8 mouse cellular contexts compared by ENCODE assay signal in the genomic region with DNA sequence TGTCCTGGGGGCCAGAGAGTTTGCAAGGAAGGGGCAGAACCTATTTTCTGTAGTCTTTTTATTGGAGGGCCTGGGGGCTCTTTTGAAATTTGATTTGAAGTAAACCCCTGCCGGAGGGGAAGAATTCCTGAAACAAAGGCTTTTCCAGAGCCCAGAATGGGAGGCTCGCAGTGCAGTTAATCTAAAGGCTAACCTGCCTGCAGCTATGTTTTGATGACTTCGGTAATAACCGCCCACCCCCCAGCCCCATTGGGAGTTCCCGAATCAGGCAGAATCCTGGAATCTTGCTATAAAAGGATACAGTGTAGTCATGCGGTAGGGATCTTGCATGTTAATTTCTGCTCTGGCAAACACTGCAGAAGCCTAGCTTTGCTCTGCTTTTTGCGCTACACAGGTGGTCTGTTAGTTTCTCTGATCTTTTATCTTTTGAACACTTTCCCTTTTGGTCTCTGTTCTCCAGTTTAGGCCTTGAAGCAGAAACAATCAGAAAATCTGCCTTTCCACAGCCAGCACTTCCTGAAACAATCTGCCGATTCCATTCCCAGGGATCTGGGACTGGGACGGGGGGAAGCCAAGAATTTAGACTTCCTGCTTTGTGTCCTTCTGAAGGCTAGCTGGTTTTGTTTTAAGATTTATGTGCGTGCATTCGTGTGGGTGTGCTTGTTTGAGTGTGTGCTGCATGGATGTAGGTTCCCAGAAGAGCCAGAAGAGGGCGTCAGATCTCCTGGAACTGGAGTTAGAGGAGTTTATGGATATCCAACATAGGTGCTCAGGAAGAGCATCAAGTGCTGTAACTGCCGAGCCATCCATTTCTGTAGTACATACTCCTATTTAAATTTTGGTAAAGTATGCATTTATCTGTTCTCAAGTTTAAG. TPM values are rescaled to one million over a fixed set of nuclear protein-coding genes. Genes with fewer than 3 reads are reported as not detected.
DNase-seq lines count a peak whose midpoint lies in the region; ATAC-seq and TF ChIP-seq lines count a peak whose summit lies in the region.

No protein-coding gene starts in this region.

- H3K9ac ChIP-seq in liver, embryonic 12.5 days, result 0 out of 2 replicates have a peak overlapping the region, but pooled peaks have one; percentile 78

- H3K4me3 ChIP-seq in left cerebral cortex, adult 2 months, result peak overlapping the region; percentile 73
- peak overlapping the region; percentile 71 for H3K4me3 ChIP-seq in liver, embryonic 12.5 days

- peaks cover 4% of the 10 kb centered on the region; the same call in 1 of the 2 replicates for H3K9me3 ChIP-seq in liver, embryonic 12.5 days (replicated peaks)

- no peaks in the 10 kb centered on the region for H3K36me3 ChIP-seq in liver, embryonic 12.5 days

- H3K27ac ChIP-seq in left cerebral cortex, adult 2 months, result no peak overlapping the region
- H3K27ac ChIP-seq in liver, embryonic 12.5 days, result no peak overlapping the region

- no peak for ATAC-seq in liver, embryonic 12.5 days

- peak overlapping the region; percentile 99 for H3K4me2 ChIP-seq in liver, embryonic 12.5 days

- intact Hi-C loops in left cerebral cortex, adult 2 months (cut with DNase I), result loop anchor here (2.0 kb wide), 1 partner anchor 46 kb away; a partner anchor contains a TSS
- intact Hi-C loops in heart, postnatal 10 days (cut with DNase I), result no loop called here

- WGBS in liver, embryonic 12.5 days (ENCODE audit: insufficient replicate concordance), result 22% methylated on average over 13 of the region's 13 CpGs

- peak; percentile 50 for TF ChIP-seq CTCF in left cerebral cortex, adult 2 months (IDR thresholded peaks at IDR 0.05)

- H3K27me3 ChIP-seq in liver, embryonic 12.5 days (replicated peaks), result peaks cover 65% of the 10 kb centered on the region

- peaks cover 80% of the 10 kb centered on the region for H3K4me1 ChIP-seq in liver, embryonic 12.5 days

- DNase-seq in left cerebral cortex, adult 2 months (ENCODE audit: extremely low spot score in 1 of 2, low spot score in 2 of 2), result peak in 1 of 2 experiments; percentile 19
- DNase-seq in left cerebral cortex, adult 11 months (ENCODE audit: low spot score), result no peak
- peak; percentile 66 for DNase-seq in embryo, embryonic 11 days
- DNase-seq in heart, postnatal 10 days, result peak; percentile 28 to 40
- peak; percentile 5 for DNase-seq in right cerebral cortex, postnatal 4 days
- no peak for DNase-seq in adrenal gland, postnatal 25 days
- no peak for DNase-seq in layer of hippocampus, adult 9-11 months

RNA-seq across cellular contexts. Expression of a gene that starts 2.2 kb away (rescaled TPM):
- total RNA-seq in left cerebral cortex, adult 2 months (2021), result 10 to 100 TPM; 90.3 to 93.3 TPM
- 10 to 100 TPM; 74.1 to 88.3 TPM for total RNA-seq in heart, postnatal 10 days (2021)
- polyA plus RNA-seq in liver, embryonic 12.5 days (2016; fragmentation: Nextera tagmentation; extraction: Ambion mirVana), result 4.0 and 4.3 TPM in 2 replicates
- total RNA-seq in adrenal gland, postnatal 25 days (2021), result 7.3 and 10.8 TPM in 2 replicates

RNA-seq across cellular contexts. Expression of a gene that starts 34.4 kb away (rescaled TPM):
- 10 to 100 TPM; 51.6 to 54.5 TPM for total RNA-seq in left cerebral cortex, adult 2 months (2021)
- 1 to 10 TPM; 3.5 to 6.3 TPM for total RNA-seq in heart, postnatal 10 days (2021)
- 1.3 and 1.5 TPM in 2 replicates for polyA plus RNA-seq in liver, embryonic 12.5 days (2016; fragmentation: Nextera tagmentation; extraction: Ambion mirVana)
- 2.4 and 4.8 TPM in 2 replicates for total RNA-seq in adrenal gland, postnatal 25 days (2021)

RNA-seq across cellular contexts. Expression of a gene that starts 46.2 kb away (rescaled TPM):
- 100 to 1,000 TPM in 1 of 2 experiments, 10 to 100 TPM in 1; 99.7 to 105 TPM for total RNA-seq in left cerebral cortex, adult 2 months (2021)
- total RNA-seq in heart, postnatal 10 days (2021), result 10 to 100 TPM; 48.2 to 57.3 TPM
- 34.2 and 36.0 TPM in 2 replicates for polyA plus RNA-seq in liver, embryonic 12.5 days (2016; fragmentation: Nextera tagmentation; extraction: Ambion mirVana)
- total RNA-seq in adrenal gland, postnatal 25 days (2021), result 59.8 and 61.4 TPM in 2 replicates

Comparison
In these comparisons a context has a peak if more than half of its experiments do, and no peak if none do; other contexts are left out.
1. DNase-seq: peak in embryo, embryonic 11 days (single experiment), heart, postnatal 10 days (2 of 2) and right cerebral cortex, postnatal 4 days (single experiment); none in left cerebral cortex, adult 11 months (single experiment), adrenal gland, postnatal 25 days (single experiment) and layer of hippocampus, adult 9-11 months (single experiment).